Mouse (Mus musculus) erythroblast, embryonic 14.5 days (primary cell): ENCODE measurements around the gene Dnaja3.

Experiments
- GATA1 ChIP-seq: IDR thresholded peaks from 2 replicates; pipeline ENCODE4 v1.6.1; 2012; ENCODE audit warnings: low read length, inconsistent platforms, mixed read lengths
- TAL1 ChIP-seq: IDR thresholded peaks from 3 replicates; pipeline ENCODE4 v1.6.1; 2012; ENCODE audit warnings: low read length, inconsistent platforms, mixed read lengths

- TF ChIP-seq GATA1 = no peak
- no peak for TF ChIP-seq TAL1
Measured at GRCm38 (mm10) chr16:4739994-4740393, 100.2 kb downstream of the Dnaja3 start.
